Mouse (Mus musculus) midbrain, embryonic 12.5 days (tissue): ENCODE results near the gene Olfr557. TPM values are rescaled to one million over a fixed set of nuclear protein-coding genes. Genes with fewer than 3 reads are reported as not detected.

Experiments
- ATAC-seq: fragments of 200-750 bp; cut with Nextera tagmentation; 2 replicates; pipeline ENCODE4 v1.8.0; 2017; ENCODE audit warnings: low read depth, moderate TSS enrichment, moderate library complexity; ENCODE audit not compliant: low FRiP score
- H3K27ac ChIP-seq: fragments of 300-500 bp; sonication (generic); replicated peaks from 2 replicates; pipeline ENCODE4 v1.5.1; 2016; ENCODE audit warnings: mild to moderate bottlenecking
- H3K27me3 ChIP-seq: fragments of 300-500 bp; sonication (generic); 2 replicates; pipeline ENCODE4 v1.6.1; 2016; ENCODE audit warnings: mild to moderate bottlenecking
- H3K36me3 ChIP-seq: fragments of 300-500 bp; sonication (generic); 2 replicates; pipeline ENCODE4 v1.6.1; 2016
- H3K4me1 ChIP-seq: fragments of 300-500 bp; sonication (generic); 2 replicates; pipeline ENCODE4 v1.6.1; 2016
- H3K4me2 ChIP-seq: fragments of 300-500 bp; sonication (generic); replicated peaks from 2 replicates; pipeline ENCODE4 v1.6.1; 2016; ENCODE audit warnings: mild to moderate bottlenecking, moderate library complexity
- H3K4me3 ChIP-seq: fragments of 300-500 bp; sonication (generic); 2 replicates; pipeline ENCODE4 v1.5.1; 2016; ENCODE audit warnings: mild to moderate bottlenecking
- H3K9ac ChIP-seq: fragments of 300-500 bp; sonication (generic); replicated peaks from 2 replicates; pipeline ENCODE4 v1.6.1; 2016; ENCODE audit warnings: mild to moderate bottlenecking, moderate library complexity
- H3K9me3 ChIP-seq: fragments of 300-500 bp; sonication (generic); 2 replicates; pipeline ENCODE4 v1.6.1; 2016; ENCODE audit warnings: mild to moderate bottlenecking
- WGBS: fragments of 180-500 bp; shearing (Covaris S2); methylation state at CpG from one replicate; pipeline ENCODE4 v1.1.7; 2016; 5-methylcytosine and 5-hydroxymethylcytosine counted together
- polyA plus RNA-seq: library from polyadenylated mRNA; unstranded; fragments of >200 nt; fragmentation: Nextera tagmentation; extraction: Ambion mirVana; gene quantifications from 2 replicates; pipeline ENCODE4 v1.2.1, GENCODE M21; 2016

Olfr557 gene
- not detected in 2 replicates for polyA plus RNA-seq

- ATAC-seq, result no peak
These were observed at the start of gene Olfr557 for GRCm38 (mm10) chr7:102695358-102696125. Gene Olfr557 (plus strand): TSS chr7:102695910.

DNA sequence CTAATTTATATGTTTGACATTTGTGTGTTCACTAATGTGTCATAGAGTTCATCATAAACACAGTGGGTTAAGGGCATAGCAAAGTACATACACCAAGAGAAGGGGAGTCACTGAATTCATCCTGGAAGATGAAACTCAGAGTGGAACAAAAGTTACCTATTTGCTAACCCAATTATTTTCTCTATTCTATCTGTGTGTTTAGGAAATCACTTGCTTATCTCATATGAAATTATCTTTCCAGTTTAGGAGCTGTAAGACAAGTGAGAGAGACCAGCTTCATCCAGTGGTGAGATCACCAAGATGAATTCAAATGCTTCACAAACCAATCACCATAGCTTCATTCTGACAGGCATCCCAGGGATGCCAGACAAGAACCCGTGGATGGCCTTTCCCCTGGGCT lies 37.2 kb upstream of the Olfr557 start, which contains the start of gene Olfr555:
Gene Olfr555, plus strand, starts transcription at position 301 of the 400 bp plus-strand sequence.
- 60% methylated on average over 1 of the region's 1 CpGs for WGBS
- H3K4me1 ChIP-seq, result no peaks in the 10 kb centered on the region
- H3K9ac ChIP-seq, result no peak within 1 kb of the TSS
- ATAC-seq, result no peak
- H3K4me2 ChIP-seq, result no peak within 1 kb of the TSS
- H3K27ac ChIP-seq, result no peak within 1 kb of the TSS
- H3K4me3 ChIP-seq, result no peak within 1 kb of the TSS
- no peaks in the 10 kb centered on the region for H3K36me3 ChIP-seq
- H3K27me3 ChIP-seq, result no peaks in the 10 kb centered on the region
- no peaks in the 10 kb centered on the region for H3K9me3 ChIP-seq

More at GRCm38 (mm10) chr7:102695358-102696125, at the start of gene Olfr557:
- Histone ChIP-seq H3K27me3 (no peaks in the 10 kb centered on the region), H3K9me3 (no peaks in the 10 kb centered on the region), H3K4me2 (no peak within 1 kb of the TSS), H3K4me1 (no peaks in the 10 kb centered on the region), H3K27ac (no peak within 1 kb of the TSS), H3K9ac (no peak within 1 kb of the TSS), H3K4me3 (no peak within 1 kb of the TSS), H3K36me3 (no peaks in the 10 kb centered on the region)
- WGBS, result 77% methylated on average over 5 of the region's 5 CpGs

DNA sequence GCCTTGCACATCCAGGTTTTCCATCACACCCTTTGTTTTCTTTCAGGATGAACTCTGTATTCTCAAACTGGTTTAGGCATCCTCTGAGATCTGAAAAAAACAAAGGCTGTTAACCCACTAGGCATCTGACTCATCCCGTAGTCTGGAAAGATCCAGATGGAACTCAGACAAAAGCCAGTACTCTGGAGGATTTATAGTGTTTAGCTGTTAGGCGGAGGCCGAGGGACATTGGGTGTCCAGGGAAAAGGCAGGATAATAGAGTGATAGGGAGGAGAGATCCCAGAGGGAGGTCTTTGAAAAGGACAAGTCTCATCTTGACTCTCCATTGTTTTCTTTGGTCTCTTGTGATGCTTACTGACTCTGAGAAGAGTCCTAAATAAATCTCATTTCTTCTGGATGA lies 31.1 kb upstream of the Olfr557 start, which contains the start of gene Olfr556:
Gene Olfr556, plus strand, starts transcription at position 301 of the 400 bp plus-strand sequence.
- Histone ChIP-seq H3K9me3 (no peaks in the 10 kb centered on the region), H3K27ac (no peak within 1 kb of the TSS), H3K36me3 (no peaks in the 10 kb centered on the region), H3K9ac (no peak within 1 kb of the TSS), H3K4me1 (no peaks in the 10 kb centered on the region), H3K4me2 (no peak within 1 kb of the TSS), H3K27me3 (no peaks in the 10 kb centered on the region), H3K4me3 (no peak within 1 kb of the TSS)
- no peak for ATAC-seq
- WGBS, result 41% methylated on average over 3 of the region's 3 CpGs

- H3K4me3 ChIP-seq, result no peak overlapping the region
- no peak overlapping the region for H3K27ac ChIP-seq
- H3K36me3 ChIP-seq, result no peaks in the 10 kb centered on the region
- H3K4me2 ChIP-seq, result no peak overlapping the region
- no peaks in the 10 kb centered on the region for H3K27me3 ChIP-seq
- 41% methylated on average over 2 of the region's 2 CpGs for WGBS
- no peaks in the 10 kb centered on the region for H3K9me3 ChIP-seq
- H3K9ac ChIP-seq, result no peak overlapping the region
- no peaks in the 10 kb centered on the region for H3K4me1 ChIP-seq
- no peak for ATAC-seq
These were observed 30.3 kb upstream of the Olfr557 start for GRCm38 (mm10) chr7:102665378-102665777.

GRCm38 (mm10) chr7:102676225-102676624 lies 19.5 kb upstream of the Olfr557 start:
- no peaks in the 10 kb centered on the region for H3K36me3 ChIP-seq
- H3K4me3 ChIP-seq, result no peak overlapping the region
- H3K9me3 ChIP-seq, result no peaks in the 10 kb centered on the region
- no peak overlapping the region for H3K27ac ChIP-seq
- no peaks in the 10 kb centered on the region for H3K27me3 ChIP-seq
- H3K9ac ChIP-seq, result no peak overlapping the region
- no peak overlapping the region for H3K4me2 ChIP-seq
- ATAC-seq, result no peak
- 95% methylated on average over 2 of the region's 2 CpGs for WGBS
- H3K4me1 ChIP-seq, result no peaks in the 10 kb centered on the region

DNA sequence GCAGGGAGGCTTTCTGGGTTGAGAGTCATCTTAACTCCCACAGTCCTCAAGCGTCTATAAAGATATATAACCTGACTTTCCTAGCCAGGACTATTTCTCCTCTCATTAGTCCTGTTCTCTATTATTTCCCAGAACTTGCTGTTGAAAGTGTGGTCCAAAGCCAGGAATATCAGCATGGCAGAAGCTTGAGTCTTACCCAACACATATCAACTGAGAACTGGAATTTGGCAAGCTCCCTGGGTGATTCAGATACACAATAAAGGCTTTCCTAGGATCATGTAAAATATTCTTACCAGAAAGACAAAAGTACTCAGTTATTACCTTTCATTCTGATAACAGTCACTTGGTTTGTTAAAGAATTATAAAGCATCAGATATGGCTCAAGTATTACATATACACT lies 13.8 kb upstream of the Olfr557 start:
- Histone ChIP-seq H3K9me3 (no peaks in the 10 kb centered on the region), H3K4me3 (no peak overlapping the region), H3K9ac (no peak overlapping the region), H3K36me3 (no peaks in the 10 kb centered on the region), H3K27ac (no peak overlapping the region), H3K27me3 (no peaks in the 10 kb centered on the region), H3K4me2 (no peak overlapping the region), H3K4me1 (no peaks in the 10 kb centered on the region)
- no peak for ATAC-seq
- 88% methylated on average over 1 of the region's 1 CpGs for WGBS

- Histone ChIP-seq H3K36me3 (no peaks in the 10 kb centered on the region), H3K4me3 (peak within 1 kb of the TSS; percentile 58), H3K4me2 (peak within 1 kb of the TSS; percentile 56), H3K4me1 (no peaks in the 10 kb centered on the region), H3K9me3 (no peaks in the 10 kb centered on the region), H3K27me3 (no peaks in the 10 kb centered on the region), H3K27ac (peak within 1 kb of the TSS; percentile 52), H3K9ac (peak within 1 kb of the TSS; percentile 60)
- peak; percentile 100 for ATAC-seq
- WGBS, result under 1% methylated on average over 40 of the region's 40 CpGs
These were observed 8.7 kb upstream of the Olfr557 start, which contains the start of gene Trim68 for GRCm38 (mm10) chr7:102686944-102687501. Gene Trim68 (minus strand): TSS chr7:102687327.

DNA sequence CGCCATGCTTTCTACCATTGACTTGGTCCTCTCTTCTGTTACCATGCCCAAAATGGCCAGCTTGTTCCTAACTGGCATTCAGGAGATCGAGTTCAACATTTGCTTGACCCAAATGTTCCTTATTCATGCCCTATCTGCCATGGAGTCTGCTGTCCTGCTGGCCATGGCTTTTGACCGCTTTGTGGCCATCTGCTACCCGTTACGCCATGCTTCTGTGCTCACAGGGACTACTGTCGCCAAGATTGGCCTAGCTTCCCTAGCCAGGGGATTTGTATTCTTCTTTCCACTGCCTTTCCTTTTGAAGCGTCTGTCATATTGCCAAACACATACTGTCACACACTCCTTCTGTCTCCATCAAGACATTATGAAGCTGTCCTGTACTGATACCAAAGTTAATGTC lies 2.8 kb downstream of the Olfr557 start:
- Histone ChIP-seq H3K9me3 (no peaks in the 10 kb centered on the region), H3K27me3 (no peaks in the 10 kb centered on the region), H3K9ac (no peak overlapping the region), H3K4me1 (no peaks in the 10 kb centered on the region), H3K27ac (no peak overlapping the region), H3K4me2 (no peak overlapping the region), H3K4me3 (no peak overlapping the region), H3K36me3 (no peaks in the 10 kb centered on the region)
- 88% methylated on average over 7 of the region's 7 CpGs for WGBS
- no peak for ATAC-seq

- no peak for ATAC-seq
- H3K4me3 ChIP-seq, result no peak within 1 kb of the TSS
These were observed 6.2 kb downstream of the Olfr557 start, which contains the start of gene Olfr558 for GRCm38 (mm10) chr7:102701915-102702314. Gene Olfr558 (plus strand): TSS chr7:102702215.

DNA sequence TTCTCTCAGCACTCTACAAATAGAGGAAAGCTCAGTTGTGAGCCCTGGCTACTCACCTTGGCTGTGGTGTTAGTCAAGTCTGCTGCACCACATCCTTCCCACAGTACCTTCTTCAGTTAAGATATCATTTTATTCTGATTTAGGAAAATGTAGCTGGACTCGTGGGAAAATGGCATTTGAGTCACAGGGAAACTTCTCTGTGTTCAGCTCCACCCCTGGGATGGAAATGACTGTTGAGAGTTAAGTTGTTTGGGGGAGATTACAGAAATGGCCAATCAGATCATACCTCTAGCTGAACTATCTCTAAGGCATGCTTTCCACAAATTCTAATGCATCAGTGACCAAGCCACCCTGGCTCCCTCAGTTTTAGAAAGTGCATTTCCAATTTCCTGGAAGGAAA lies 23.3 kb downstream of the Olfr557 start, which contains the start of gene Olfr33:
Gene Olfr33, minus strand, starts transcription at position 101 of the 400 bp plus-strand sequence.
- Histone ChIP-seq H3K36me3 (no peaks in the 10 kb centered on the region), H3K27ac (no peak within 1 kb of the TSS), H3K4me1 (no peaks in the 10 kb centered on the region), H3K4me2 (no peak within 1 kb of the TSS), H3K27me3 (no peaks in the 10 kb centered on the region), H3K9ac (no peak within 1 kb of the TSS), H3K9me3 (no peaks in the 10 kb centered on the region), H3K4me3 (no peak within 1 kb of the TSS)
- ATAC-seq, result no peak
- 43% methylated on average over 1 of the region's 1 CpGs for WGBS

More at GRCm38 (mm10) chr7:102701915-102702314, 6.2 kb downstream of the Olfr557 start, which contains the start of gene Olfr558:
- H3K27me3 ChIP-seq, result no peaks in the 10 kb centered on the region
- H3K4me2 ChIP-seq, result no peak within 1 kb of the TSS
- H3K27ac ChIP-seq, result no peak within 1 kb of the TSS
- no peaks in the 10 kb centered on the region for H3K9me3 ChIP-seq
- no peaks in the 10 kb centered on the region for H3K4me1 ChIP-seq
- no peak within 1 kb of the TSS for H3K9ac ChIP-seq
- H3K36me3 ChIP-seq, result no peaks in the 10 kb centered on the region

DNA sequence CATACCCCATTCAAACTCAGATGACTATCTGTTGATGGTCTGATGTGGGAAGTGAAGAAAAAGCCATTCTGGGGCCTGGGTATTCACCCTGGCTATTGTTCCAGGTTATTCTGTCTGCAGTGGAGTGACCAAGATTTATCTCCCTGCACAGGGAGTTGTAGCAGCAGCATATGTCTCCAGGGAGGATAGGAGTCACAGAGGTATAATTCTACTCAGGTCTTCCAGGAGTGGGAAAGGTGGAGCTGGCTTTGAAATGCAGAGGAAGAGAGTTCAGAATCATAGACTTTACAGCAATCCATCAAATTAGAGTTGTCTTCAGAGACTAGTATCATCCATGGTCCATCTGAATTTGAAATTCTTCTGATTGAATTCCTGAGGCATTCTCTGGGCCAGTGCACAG lies 31.7 kb downstream of the Olfr557 start, which contains the start of gene Olfr559:
Gene Olfr559, minus strand, starts transcription at position 101 of the 400 bp plus-strand sequence.
- H3K36me3 ChIP-seq, result no peaks in the 10 kb centered on the region
- no peak within 1 kb of the TSS for H3K4me3 ChIP-seq
- no peak within 1 kb of the TSS for H3K4me2 ChIP-seq
- no peaks in the 10 kb centered on the region for H3K9me3 ChIP-seq
- H3K4me1 ChIP-seq, result no peaks in the 10 kb centered on the region
- H3K27me3 ChIP-seq, result no peaks in the 10 kb centered on the region
- no peak within 1 kb of the TSS for H3K9ac ChIP-seq
- no peak for ATAC-seq
- H3K27ac ChIP-seq, result no peak within 1 kb of the TSS

- no peaks in the 10 kb centered on the region for H3K36me3 ChIP-seq
- no peak overlapping the region for H3K4me3 ChIP-seq
- H3K27me3 ChIP-seq, result no peaks in the 10 kb centered on the region
- no peaks in the 10 kb centered on the region for H3K9me3 ChIP-seq
- no peak overlapping the region for H3K9ac ChIP-seq
- WGBS, result 85% methylated on average over 1 of the region's 1 CpGs
- no peak overlapping the region for H3K27ac ChIP-seq
- no peaks in the 10 kb centered on the region for H3K4me1 ChIP-seq
- peak; percentile 34; the same call in 1 of the 2 replicates for ATAC-seq
- no peak overlapping the region for H3K4me2 ChIP-seq
These were observed 38.1 kb downstream of the Olfr557 start for GRCm38 (mm10) chr7:102733793-102734192.
